Mouse (Mus musculus): Measurements from ENCODE around the gene Pnpla7.

DNA sequence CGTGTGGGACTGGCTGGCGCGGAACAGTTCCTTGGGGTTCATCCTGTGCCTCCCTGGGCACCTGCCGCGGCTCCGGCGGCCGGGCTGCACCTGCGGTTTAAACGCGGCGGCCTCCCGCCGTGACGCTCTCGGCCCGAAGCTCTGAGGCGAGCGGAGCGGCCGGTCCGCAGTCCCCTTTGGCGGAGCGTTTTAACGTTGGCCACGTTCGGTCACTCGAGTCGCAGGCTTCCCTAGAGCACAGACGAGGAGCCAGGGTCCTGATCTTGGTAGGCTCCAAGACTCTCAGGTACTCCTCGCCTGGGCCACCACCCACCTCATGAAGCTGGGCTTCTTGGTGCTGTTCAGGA, 25.7 kb upstream of the Pnpla7 start:
- TF ChIP-seq CTCF (IDR thresholded peaks at IDR 0.05; ENCODE audit: borderline replicate concordance, extremely low read depth, insufficient read depth, insufficient read length) (no peak), POLR2A (IDR thresholded peaks at IDR 0.05; ENCODE audit: borderline replicate concordance, extremely low read depth, insufficient read depth, insufficient read length, poor library complexity, severe bottlenecking) (no peak)

Measured in brain, embryonic 14.5 days (tissue).